In genomic region chr14:56887514-56887880, GRCm38 (mm10) we compare ENCODE assay signal across 8 mouse cellular contexts. TPM values are rescaled to one million over a fixed set of nuclear protein-coding genes. Genes with fewer than 3 reads are reported as not detected.
DNase-seq lines count a peak whose midpoint lies in the region; ATAC-seq and TF ChIP-seq lines count a peak whose summit lies in the region.

No protein-coding gene starts in this region.

- H3K4me1 ChIP-seq in heart, postnatal 0 days (ENCODE audit: control insufficient read depth, insufficient read depth), result peaks cover 10% of the 10 kb centered on the region; the same call in 1 of the 2 replicates
- peaks cover 24% of the 10 kb centered on the region for H3K4me1 ChIP-seq in forebrain, embryonic 15.5 days

- H3K9me3 ChIP-seq in heart, postnatal 0 days (replicated peaks; ENCODE audit: control insufficient read depth, low read length), result no peaks in the 10 kb centered on the region; the same call in 1 of the 2 replicates
- no peaks in the 10 kb centered on the region for H3K9me3 ChIP-seq in forebrain, embryonic 15.5 days

- peak overlapping the region; percentile 86 for H3K4me2 ChIP-seq in heart, postnatal 0 days (ENCODE audit: low read depth, low read length)
- H3K4me2 ChIP-seq in forebrain, embryonic 15.5 days (replicated peaks), result peak overlapping the region; percentile 55

- no peak for ATAC-seq in heart, postnatal 0 days (ENCODE audit: insufficient read depth, low read depth)
- ATAC-seq in forebrain, embryonic 15.5 days (replicated peaks), result no peak
- peak; percentile 10 for ATAC-seq in megakaryocyte-erythroid progenitor cell, adult 5-6 weeks (replicated peaks; ENCODE audit: low FRiP score, low TSS enrichment, poor library complexity, severe bottlenecking)

- peak overlapping the region; percentile 84 for H3K9ac ChIP-seq in heart, postnatal 0 days (replicated peaks; ENCODE audit: low read depth, low read length)
- peak overlapping the region; percentile 96 for H3K9ac ChIP-seq in forebrain, embryonic 15.5 days (replicated peaks)

- DNase-seq in heart, postnatal 0 days (ENCODE audit: low spot score), result peak; percentile 41
- DNase-seq in heart, postnatal 36 days, result no peak
- DNase-seq in MN1 (ENCODE audit: low spot score), result peak; percentile 56
- no peak for DNase-seq in urinary bladder, adult 18-20 months (ENCODE audit: low spot score in 2 of 2)
- DNase-seq in yolk sac, embryonic 10.5 days (ENCODE audit: low spot score), result no peak
- DNase-seq in right cerebral cortex, adult 18-20 months, result no peak

- TF ChIP-seq CTCF in heart, postnatal 0 days (IDR thresholded peaks at IDR 0.05; ENCODE audit: low read depth), result no peak

- H3K36me3 ChIP-seq in heart, postnatal 0 days (replicated peaks; ENCODE audit: control insufficient read depth, insufficient read depth, low read length), result peaks cover 13% of the 10 kb centered on the region
- H3K36me3 ChIP-seq in forebrain, embryonic 15.5 days, result peaks cover 11% of the 10 kb centered on the region; the same call in 1 of the 2 replicates

- intact Hi-C loops in heart, postnatal 36 days (cut with DNase I), result loop anchor here (5.0 to 10.0 kb wide), 3 partner anchors 110 to 313 kb away; partner anchors contain the start of genes Cenpj, Mphosph8, Parp4 and Pspc1

- H3K4me3 ChIP-seq in heart, postnatal 0 days (ENCODE audit: low read depth, low read length), result peak overlapping the region; percentile 97
- H3K4me3 ChIP-seq in forebrain, embryonic 15.5 days, result peak overlapping the region; percentile 95

- WGBS in heart, postnatal 0 days, result 0% methylated on average over 3 of the region's 3 CpGs
- WGBS in forebrain, embryonic 15.5 days, result 0% methylated on average over 3 of the region's 3 CpGs

- TF ChIP-seq EP300 in heart, postnatal 0 days (IDR thresholded peaks at IDR 0.05; ENCODE audit: low read depth), result no peak

- peak overlapping the region; percentile 100 for H3K27ac ChIP-seq in heart, postnatal 0 days (ENCODE audit: low read depth)
- peak overlapping the region; percentile 100 for H3K27ac ChIP-seq in forebrain, embryonic 15.5 days (replicated peaks)

- H3K27me3 ChIP-seq in heart, postnatal 0 days (ENCODE audit: control insufficient read depth, insufficient read depth, low read length), result no peaks in the 10 kb centered on the region
- no peaks in the 10 kb centered on the region for H3K27me3 ChIP-seq in forebrain, embryonic 15.5 days

RNA-seq across cellular contexts. Expression of gene Zmym2, which starts 1.0 kb away (rescaled TPM):
- 18.4 and 20.8 TPM in 2 replicates for total RNA-seq in heart, postnatal 0 days (2014; rRNA removed; ENCODE audit: low replicate concordance)
- polyA plus RNA-seq in heart, postnatal 0 days (2015; fragmentation: Nextera tagmentation; extraction: Ambion mirVana), result 16.3 and 18.1 TPM in 2 replicates
- 10 to 100 TPM; 33.3 to 42.0 TPM for total RNA-seq in heart, postnatal 36 days (2021)
- polyA plus RNA-seq in forebrain, embryonic 15.5 days (2015; fragmentation: Nextera tagmentation; extraction: Ambion mirVana), result 70.8 and 74.7 TPM in 2 replicates
- 53.6 and 53.7 TPM in 2 replicates for total RNA-seq in megakaryocyte-erythroid progenitor cell, adult 5-6 weeks (2014; fragmentation: Nextera tagmentation)
- total RNA-seq in megakaryocyte-erythroid progenitor cell, adult 5-6 weeks (2017), result 37.3 and 63.3 TPM in 2 replicates

Comparison
In these comparisons a context has a peak if more than half of its experiments do, and no peak if none do; other contexts are left out.
1. DNase-seq: peak in heart, postnatal 0 days (single experiment) and MN1 (single experiment); none in heart, postnatal 36 days (0 of 2), urinary bladder, adult 18-20 months (0 of 2), yolk sac, embryonic 10.5 days (single experiment) and right cerebral cortex, adult 18-20 months (single experiment).